Mouse (Mus musculus): ENCODE data around the gene Cuedc2. TPM values are rescaled to one million over a fixed set of nuclear protein-coding genes. Genes with fewer than 3 reads are reported as not detected.
A peak's percentile ranks its signal among the peaks of the same experiment; 100 is the strongest.

Gene Cuedc2
- polyA plus RNA-seq, 1 experiment from 2014 or later, result 132 TPM

- H3K4me2 ChIP-seq (ENCODE audit: low read depth, low read length), result no peak overlapping the region
- peaks cover 28% of the 10 kb centered on the region for H3K4me1 ChIP-seq (ENCODE audit: control insufficient read depth, insufficient read depth, low read length)
- H3K36me3 ChIP-seq (ENCODE audit: control insufficient read depth, insufficient read depth, low read length), result peaks cover 6% of the 10 kb centered on the region; the same call in 1 of the 2 replicates
- H3K27ac ChIP-seq (ENCODE audit: low read length), result no peak overlapping the region
- no peak overlapping the region for H3K9ac ChIP-seq (ENCODE audit: low read depth, low read length)
- no peaks in the 10 kb centered on the region for H3K9me3 ChIP-seq (ENCODE audit: control insufficient read depth, low read length)
- WGBS, result 88% methylated on average over 12 of the region's 12 CpGs
- peaks cover 14% of the 10 kb centered on the region; the same call in 1 of the 2 replicates for H3K27me3 ChIP-seq (replicated peaks; ENCODE audit: control insufficient read depth, insufficient read depth, low read length)
- no peak overlapping the region for H3K4me3 ChIP-seq (ENCODE audit: low read length)
- no peak for ATAC-seq
Observed at GRCm38 (mm10) chr19:46330696-46331095, 7.8 kb downstream of the Cuedc2 start.

GRCm38 (mm10) chr19:46329951-46330350 lies 8.6 kb downstream of the Cuedc2 start:
- Histone ChIP-seq H3K9me3 (ENCODE audit: control insufficient read depth, low read length) (no peaks in the 10 kb centered on the region), H3K27me3 (replicated peaks; ENCODE audit: control insufficient read depth, insufficient read depth, low read length) (peaks cover 21% of the 10 kb centered on the region), H3K9ac (ENCODE audit: low read depth, low read length) (no peak overlapping the region), H3K4me1 (ENCODE audit: control insufficient read depth, insufficient read depth, low read length) (peaks cover 28% of the 10 kb centered on the region), H3K36me3 (ENCODE audit: control insufficient read depth, insufficient read depth, low read length) (peaks cover 6% of the 10 kb centered on the region; the same call in 1 of the 2 replicates), H3K4me2 (ENCODE audit: low read depth, low read length) (no peak overlapping the region), H3K27ac (ENCODE audit: low read length) (no peak overlapping the region), H3K4me3 (ENCODE audit: low read length) (no peak overlapping the region)
- 7% methylated on average over 16 of the region's 16 CpGs for WGBS
- peak; percentile 38 for ATAC-seq

GRCm38 (mm10) chr19:46329031-46329641 lies 9.4 kb downstream of the Cuedc2 start:
- WGBS, result 2% methylated on average over 54 of the region's 54 CpGs
- H3K9ac ChIP-seq (ENCODE audit: low read depth, low read length), result peak overlapping the region; percentile 77
- peak overlapping the region; percentile 95; the same call in 1 of the 2 replicates for H3K27ac ChIP-seq (ENCODE audit: low read length)
- peaks cover 6% of the 10 kb centered on the region; the same call in 1 of the 2 replicates for H3K36me3 ChIP-seq (ENCODE audit: control insufficient read depth, insufficient read depth, low read length)
- peaks cover 28% of the 10 kb centered on the region for H3K4me1 ChIP-seq (ENCODE audit: control insufficient read depth, insufficient read depth, low read length)
- H3K4me2 ChIP-seq (ENCODE audit: low read depth, low read length), result peak overlapping the region; percentile 98
- peak overlapping the region; percentile 72 for H3K4me3 ChIP-seq (ENCODE audit: low read length)
- peaks cover 29% of the 10 kb centered on the region for H3K27me3 ChIP-seq (replicated peaks; ENCODE audit: control insufficient read depth, insufficient read depth, low read length)
- no peaks in the 10 kb centered on the region for H3K9me3 ChIP-seq (ENCODE audit: control insufficient read depth, low read length)
- no peak; the same call in 1 of the 2 replicates for ATAC-seq

GRCm38 (mm10) chr19:46328081-46329030 lies 10.1 kb downstream of the Cuedc2 start, which contains the start of gene Fbxl15:
Fbxl15 (plus strand) TSS chr19:46328184.
- Histone ChIP-seq H3K27me3 (replicated peaks; ENCODE audit: control insufficient read depth, insufficient read depth, low read length) (peaks cover 35% of the 10 kb centered on the region), H3K9me3 (ENCODE audit: control insufficient read depth, low read length) (no peaks in the 10 kb centered on the region), H3K27ac (ENCODE audit: low read length) (peak within 1 kb of the TSS; percentile 95), H3K36me3 (ENCODE audit: control insufficient read depth, insufficient read depth, low read length) (peaks cover 6% of the 10 kb centered on the region; the same call in 1 of the 2 replicates), H3K9ac (ENCODE audit: low read depth, low read length) (peak within 1 kb of the TSS; percentile 77), H3K4me1 (ENCODE audit: control insufficient read depth, insufficient read depth, low read length) (peaks cover 28% of the 10 kb centered on the region), H3K4me3 (ENCODE audit: low read length) (peak within 1 kb of the TSS; percentile 72), H3K4me2 (ENCODE audit: low read depth, low read length) (peak within 1 kb of the TSS; percentile 98)
- WGBS, result under 1% methylated on average over 81 of the region's 81 CpGs
- peak; percentile 90 for ATAC-seq

- Histone ChIP-seq H3K27me3 (replicated peaks; ENCODE audit: control insufficient read depth, insufficient read depth, low read length) (peaks cover 42% of the 10 kb centered on the region), H3K36me3 (ENCODE audit: control insufficient read depth, insufficient read depth, low read length) (peaks cover 6% of the 10 kb centered on the region; the same call in 1 of the 2 replicates), H3K4me3 (ENCODE audit: low read length) (peak overlapping the region; percentile 72), H3K4me1 (ENCODE audit: control insufficient read depth, insufficient read depth, low read length) (peaks cover 29% of the 10 kb centered on the region), H3K27ac (ENCODE audit: low read length) (peak overlapping the region; percentile 95), H3K9ac (ENCODE audit: low read depth, low read length) (peak overlapping the region; percentile 77), H3K9me3 (ENCODE audit: control insufficient read depth, low read length) (no peaks in the 10 kb centered on the region), H3K4me2 (ENCODE audit: low read depth, low read length) (peak overlapping the region; percentile 98)
- WGBS, result 25% methylated on average over 14 of the region's 14 CpGs
- no peak for ATAC-seq
Observed at GRCm38 (mm10) chr19:46327531-46328064, 10.9 kb downstream of the Cuedc2 start.

GRCm38 (mm10) chr19:46326756-46327305 lies 11.7 kb downstream of the Cuedc2 start, which contains the start of gene Psd:
Psd (minus strand) TSS chr19:46327156.
- no peak for ATAC-seq
- peak within 1 kb of the TSS; percentile 98 for H3K4me2 ChIP-seq (ENCODE audit: low read depth, low read length)
- H3K4me3 ChIP-seq (ENCODE audit: low read length), result peak within 1 kb of the TSS; percentile 72
- 1% methylated on average over 35 of the region's 35 CpGs for WGBS
- H3K27ac ChIP-seq (ENCODE audit: low read length), result peak within 1 kb of the TSS; percentile 95
- no peaks in the 10 kb centered on the region for H3K9me3 ChIP-seq (ENCODE audit: control insufficient read depth, low read length)
- H3K36me3 ChIP-seq (ENCODE audit: control insufficient read depth, insufficient read depth, low read length), result peaks cover 6% of the 10 kb centered on the region; the same call in 1 of the 2 replicates
- H3K27me3 ChIP-seq (replicated peaks; ENCODE audit: control insufficient read depth, insufficient read depth, low read length), result peaks cover 48% of the 10 kb centered on the region
- H3K9ac ChIP-seq (ENCODE audit: low read depth, low read length), result peak within 1 kb of the TSS; percentile 77
- H3K4me1 ChIP-seq (ENCODE audit: control insufficient read depth, insufficient read depth, low read length), result peaks cover 37% of the 10 kb centered on the region

GRCm38 (mm10) chr19:46326019-46326755 lies 12.3 kb downstream of the Cuedc2 start:
- H3K4me1 ChIP-seq (ENCODE audit: control insufficient read depth, insufficient read depth, low read length), result peaks cover 43% of the 10 kb centered on the region
- no peak for ATAC-seq
- peak overlapping the region; percentile 72; the same call in 1 of the 2 replicates for H3K4me3 ChIP-seq (ENCODE audit: low read length)
- H3K27ac ChIP-seq (ENCODE audit: low read length), result no peak overlapping the region
- no peaks in the 10 kb centered on the region for H3K9me3 ChIP-seq (ENCODE audit: control insufficient read depth, low read length)
- H3K27me3 ChIP-seq (replicated peaks; ENCODE audit: control insufficient read depth, insufficient read depth, low read length), result peaks cover 48% of the 10 kb centered on the region
- peak overlapping the region; percentile 98 for H3K4me2 ChIP-seq (ENCODE audit: low read depth, low read length)
- H3K36me3 ChIP-seq (ENCODE audit: control insufficient read depth, insufficient read depth, low read length), result peaks cover 6% of the 10 kb centered on the region; the same call in 1 of the 2 replicates
- 8% methylated on average over 29 of the region's 29 CpGs for WGBS
- H3K9ac ChIP-seq (ENCODE audit: low read depth, low read length), result no peak overlapping the region

GRCm38 (mm10) chr19:46324918-46325317 lies 13.6 kb downstream of the Cuedc2 start:
- H3K27ac ChIP-seq (ENCODE audit: low read length), result no peak overlapping the region
- WGBS, result 68% methylated on average over 5 of the region's 5 CpGs
- no peaks in the 10 kb centered on the region for H3K36me3 ChIP-seq (ENCODE audit: control insufficient read depth, insufficient read depth, low read length)
- H3K9ac ChIP-seq (ENCODE audit: low read depth, low read length), result no peak overlapping the region
- no peak overlapping the region for H3K4me2 ChIP-seq (ENCODE audit: low read depth, low read length)
- peaks cover 43% of the 10 kb centered on the region for H3K4me1 ChIP-seq (ENCODE audit: control insufficient read depth, insufficient read depth, low read length)
- H3K9me3 ChIP-seq (ENCODE audit: control insufficient read depth, low read length), result no peaks in the 10 kb centered on the region
- no peak for ATAC-seq
- H3K4me3 ChIP-seq (ENCODE audit: low read length), result no peak overlapping the region
- peaks cover 48% of the 10 kb centered on the region for H3K27me3 ChIP-seq (replicated peaks; ENCODE audit: control insufficient read depth, insufficient read depth, low read length)
